In the genomic region with DNA sequence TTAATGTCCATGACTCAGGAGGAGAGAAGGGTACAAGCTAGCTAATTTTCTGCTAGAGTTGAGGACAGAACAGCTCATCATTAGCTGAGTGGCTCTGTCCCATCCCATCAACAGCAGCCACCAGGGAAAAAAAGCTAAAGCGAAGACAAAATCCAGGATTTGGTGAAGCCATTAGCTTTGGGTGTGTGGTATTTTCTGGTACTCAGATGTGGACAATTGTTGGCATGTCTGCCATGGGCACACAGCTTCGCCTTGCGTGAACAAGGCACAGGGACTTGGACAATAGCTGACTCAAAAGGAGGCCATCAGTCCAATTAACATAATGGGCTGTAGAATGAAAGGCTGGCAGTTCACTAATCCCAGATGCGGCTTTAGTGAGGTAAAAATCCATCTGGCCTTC, we compare ENCODE assay signal across 32 mouse cellular contexts. TPM values are rescaled to one million over a fixed set of nuclear protein-coding genes. Genes with fewer than 3 reads are reported as not detected.
DNase-seq lines count a peak whose midpoint lies in the region; ATAC-seq and TF ChIP-seq lines count a peak whose summit lies in the region.
"Had no signal": no experiment of that assay in that cellular context is flagged by ENCODE, and none has a peak within 500 bp of the region (broad histone marks: within the 10 kb centered on the region; RNA-seq: fewer than 3 reads in every experiment).

No protein-coding gene starts in this region.

- no peaks in the 10 kb centered on the region for H3K9me3 ChIP-seq in forebrain, embryonic 14.5 days (replicated peaks; ENCODE audit: control insufficient read depth, low read length)
- H3K9me3 ChIP-seq in forebrain, embryonic 15.5 days = no peaks in the 10 kb centered on the region
- no peaks in the 10 kb centered on the region for H3K9me3 ChIP-seq in stomach, postnatal 0 days (ENCODE audit: control insufficient read depth, low read length)
- H3K9me3 ChIP-seq: embryonic facial prominence, embryonic 15.5 days; G1E; heart, embryonic 10.5 days; heart, embryonic 13.5 days had no signal

- no peak overlapping the region for H3K9ac ChIP-seq in forebrain, embryonic 14.5 days (ENCODE audit: low read length)
- no peak overlapping the region for H3K9ac ChIP-seq in forebrain, embryonic 15.5 days (replicated peaks)
- no peak overlapping the region for H3K9ac ChIP-seq in stomach, postnatal 0 days (ENCODE audit: low read length)
- H3K9ac ChIP-seq: embryonic facial prominence, embryonic 15.5 days; heart, embryonic 13.5 days; hindbrain, embryonic 14.5 days had no signal

- H3K4me1 ChIP-seq in forebrain, embryonic 14.5 days (ENCODE audit: control insufficient read depth, insufficient read depth, low read length) = no peaks in the 10 kb centered on the region; the same call in 1 of the 2 replicates
- no peaks in the 10 kb centered on the region for H3K4me1 ChIP-seq in forebrain, embryonic 15.5 days
- no peaks in the 10 kb centered on the region for H3K4me1 ChIP-seq in stomach, postnatal 0 days (replicated peaks; ENCODE audit: control insufficient read depth, insufficient read depth)
- H3K4me1 ChIP-seq: embryonic facial prominence, embryonic 15.5 days; heart, embryonic 10.5 days; heart, embryonic 13.5 days had no signal

- 6% methylated on average over 4 of the region's 4 CpGs for WGBS in forebrain, embryonic 14.5 days
- WGBS in forebrain, embryonic 15.5 days = 15% methylated on average over 4 of the region's 4 CpGs
- WGBS in stomach, postnatal 0 days = 88% methylated on average over 4 of the region's 4 CpGs

- no peak overlapping the region for H3K27ac ChIP-seq in forebrain, embryonic 14.5 days (ENCODE audit: low read depth, low read length)
- no peak overlapping the region for H3K27ac ChIP-seq in forebrain, embryonic 15.5 days (replicated peaks)
- 0 out of 2 replicates have a peak overlapping the region, but pooled peaks have one; percentile 18 for H3K27ac ChIP-seq in stomach, postnatal 0 days (replicated peaks)
- H3K27ac ChIP-seq: embryonic facial prominence, embryonic 15.5 days; heart, adult 2 months; heart, embryonic 10.5 days; heart, embryonic 13.5 days; hindbrain, embryonic 14.5 days; hindbrain, postnatal 0 days had no signal

- no peak overlapping the region for H3K4me3 ChIP-seq in forebrain, embryonic 14.5 days (ENCODE audit: low read depth, low read length)
- H3K4me3 ChIP-seq in forebrain, embryonic 15.5 days = no peak overlapping the region
- H3K4me3 ChIP-seq in stomach, postnatal 0 days (ENCODE audit: low read depth, low read length) = no peak overlapping the region
- H3K4me3 ChIP-seq: embryonic facial prominence, embryonic 15.5 days; heart, adult 2 months; heart, embryonic 10.5 days; heart, embryonic 13.5 days had no signal

- no peak for TF ChIP-seq EP300 in stomach, postnatal 0 days (optimal IDR thresholded peaks at IDR 0.05)

- no peaks in the 10 kb centered on the region for H3K36me3 ChIP-seq in forebrain, embryonic 14.5 days (ENCODE audit: control insufficient read depth, insufficient read depth, low read length)
- no peaks in the 10 kb centered on the region for H3K36me3 ChIP-seq in forebrain, embryonic 15.5 days
- H3K36me3 ChIP-seq in stomach, postnatal 0 days (ENCODE audit: control insufficient read depth, insufficient read depth, low read length) = no peaks in the 10 kb centered on the region; the same call in 1 of the 2 replicates
- H3K36me3 ChIP-seq: embryonic facial prominence, embryonic 15.5 days; G1E; heart, embryonic 10.5 days; heart, embryonic 13.5 days had no signal

- no peaks in the 10 kb centered on the region for H3K27me3 ChIP-seq in forebrain, embryonic 14.5 days (replicated peaks; ENCODE audit: control insufficient read depth, insufficient read depth, low read length)
- no peaks in the 10 kb centered on the region for H3K27me3 ChIP-seq in forebrain, embryonic 15.5 days
- H3K27me3 ChIP-seq in stomach, postnatal 0 days (ENCODE audit: control insufficient read depth, insufficient read depth, low read length) = no peaks in the 10 kb centered on the region
- H3K27me3 ChIP-seq: CH12.LX; embryonic facial prominence, embryonic 15.5 days; heart, embryonic 13.5 days had no signal

- TF ChIP-seq CTCF in stomach, postnatal 0 days (IDR thresholded peaks at IDR 0.05; ENCODE audit: low read depth) = no peak

- DNase-seq in forebrain, embryonic 14.5 days (ENCODE audit: low spot score) = peak; percentile 11
- DNase-seq in retina, embryonic 14.5 days (ENCODE audit: low spot score) = peak; percentile 63
- DNase-seq in stomach, postnatal 0 days (ENCODE audit: low spot score) = no peak
- no peak for DNase-seq in ovary, postnatal 10 days (ENCODE audit: low spot score)
- DNase-seq in spleen, postnatal 10 days (ENCODE audit: low spot score in 2 of 2) = no peak
- DNase-seq: adrenal gland, adult 8-10 months; adrenal gland, postnatal 25 days; B cell, adult 2 months; cerebellum, adult 8-10 months; cerebellum, postnatal 10 days; cerebellum, postnatal 36 days; embryo, embryonic 11 days; gastrocnemius, postnatal 10 days; gastrocnemius, postnatal 36 days; heart, adult 2 months; heart, postnatal 14 days; heart, postnatal 4 days had no signal

- no peak for ATAC-seq in forebrain, embryonic 14.5 days
- ATAC-seq in forebrain, embryonic 15.5 days (replicated peaks) = no peak
- ATAC-seq in stomach, postnatal 0 days (ENCODE audit: low FRiP score, low TSS enrichment) = no peak
- ATAC-seq: activated CD4-positive, CD25-positive, alpha-beta regulatory T cell, adult 4 months; forebrain, embryonic 16.5 days; hindbrain, postnatal 0 days; inflammation-experienced regulatory T-cells, adult 6 months; intestine, embryonic 16.5 days had no signal

- no peak overlapping the region for H3K4me2 ChIP-seq in forebrain, embryonic 14.5 days (ENCODE audit: low read length)
- H3K4me2 ChIP-seq in forebrain, embryonic 15.5 days (replicated peaks) = no peak overlapping the region
- no peak overlapping the region for H3K4me2 ChIP-seq in stomach, postnatal 0 days (replicated peaks; ENCODE audit: low read depth)
- H3K4me2 ChIP-seq: embryonic facial prominence, embryonic 15.5 days; heart, embryonic 13.5 days; hindbrain, embryonic 14.5 days had no signal

RNA-seq across cellular contexts. Expression of a gene that starts 23.6 kb away (rescaled TPM):
- 0.36 TPM in 1 of 2 replicates, not detected in the other for polyA plus RNA-seq in forebrain, embryonic 14.5 days (2014; fragmentation: Nextera tagmentation; extraction: Ambion mirVana)
- 0.32 and 0.98 TPM in 2 replicates for polyA plus RNA-seq in forebrain, embryonic 15.5 days (2015; fragmentation: Nextera tagmentation; extraction: Ambion mirVana)
- 13.9 and 17.1 TPM in 2 replicates for polyA plus RNA-seq in stomach, postnatal 0 days (2015; fragmentation: Nextera tagmentation; extraction: Ambion mirVana)
- polyA plus RNA-seq: activated CD4-positive, CD25-positive, alpha-beta regulatory T cell, adult 4 months; embryonic facial prominence, embryonic 11.5 days; forebrain, embryonic 11.5 days; G1E; heart, embryonic 10.5 days; hindbrain, embryonic 11.5 days had no signal

RNA-seq across cellular contexts. Expression of a gene that starts 41.5 kb away (rescaled TPM):
- polyA plus RNA-seq in forebrain, embryonic 14.5 days (2014; fragmentation: Nextera tagmentation; extraction: Ambion mirVana) = 0.05 and 0.06 TPM in 2 replicates
- 0.09 TPM in 1 of 2 replicates, not detected in the other for polyA plus RNA-seq in forebrain, embryonic 15.5 days (2015; fragmentation: Nextera tagmentation; extraction: Ambion mirVana)
- polyA plus RNA-seq in stomach, postnatal 0 days (2015; fragmentation: Nextera tagmentation; extraction: Ambion mirVana) = 7.4 and 7.9 TPM in 2 replicates
- polyA plus RNA-seq: G1E had no signal

Comparison
In these comparisons a context has a peak if more than half of its experiments do, and no peak if none do; other contexts are left out.
1. DNase-seq: peak in forebrain, embryonic 14.5 days (single experiment) and retina, embryonic 14.5 days (single experiment); none in stomach, postnatal 0 days (single experiment), ovary, postnatal 10 days (single experiment) and spleen, postnatal 10 days (0 of 2).